Mouse (Mus musculus) adrenal gland, postnatal 36 days (tissue): ENCODE results near the gene Olfr612. TPM values are rescaled to one million over a fixed set of nuclear protein-coding genes. Genes with fewer than 3 reads are reported as not detected.
"Not testable (repeated sequence)": the region's sequence is repeated elsewhere in the genome, so short reads cannot be mapped to it uniquely, and the experiment has no call there.

Source experiments
- DNase-seq, 2 experiments: peaks; one replicate each; pipeline ENCODE4 v3.0.0; 2021; ENCODE audit warnings: mixed read lengths in 1 of 2
- long read RNA-seq, 2 experiments: library from polyadenylated mRNA; stranded (forward); transcript quantifications; one replicate each; pipeline ENCODE4 v2.0.0; 2021; ENCODE audit warnings: borderline sequencing depth in 2 of 2
- microRNA-seq: library from miRNA; unstranded; fragments of <30 nt; microRNA quantifications from one replicate; pipeline ENCODE4 v1.2.0, GENCODE M21; 2021
- total RNA-seq, 2 experiments: library from RNA; stranded (reverse); gene quantifications; 2 replicates each; pipeline ENCODE4 v1.2.3; 2021

Gene Olfr612
- not detected for total RNA-seq
- long read RNA-seq, experiment 1, result 0 reads
- long read RNA-seq, experiment 2, result 0 reads

- DNase-seq, result not testable (repeated sequence)
Measured at GRCm38 (mm10) chr7:103542617-103543016, at the start of gene Olfr612. Gene Olfr612 (minus strand): TSS chr7:103542717.

DNA sequence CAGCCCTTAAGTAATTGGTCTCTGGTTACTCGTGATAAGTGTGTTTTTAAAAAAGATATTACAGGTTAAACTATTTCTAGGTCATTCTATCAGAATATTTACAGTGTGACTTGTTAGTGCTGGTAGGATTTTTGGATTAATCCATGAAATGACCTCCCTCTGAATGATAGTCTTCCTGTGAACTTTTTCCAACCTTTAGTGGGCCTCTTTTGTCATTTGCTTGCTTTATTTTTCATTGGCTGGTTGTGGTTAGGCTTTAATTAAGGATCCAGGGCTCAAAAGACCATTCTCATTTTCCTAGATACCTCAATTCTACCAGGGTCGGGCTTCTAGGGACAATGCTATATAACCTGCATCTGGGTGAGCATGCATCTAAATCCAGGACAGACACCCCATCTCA, 47.3 kb upstream of the Olfr612 start, which contains the start of gene Olfr618:
Olfr618 (plus strand) TSS at position 301 of the 400 bp plus-strand sequence.
- DNase-seq, result no peak

DNA sequence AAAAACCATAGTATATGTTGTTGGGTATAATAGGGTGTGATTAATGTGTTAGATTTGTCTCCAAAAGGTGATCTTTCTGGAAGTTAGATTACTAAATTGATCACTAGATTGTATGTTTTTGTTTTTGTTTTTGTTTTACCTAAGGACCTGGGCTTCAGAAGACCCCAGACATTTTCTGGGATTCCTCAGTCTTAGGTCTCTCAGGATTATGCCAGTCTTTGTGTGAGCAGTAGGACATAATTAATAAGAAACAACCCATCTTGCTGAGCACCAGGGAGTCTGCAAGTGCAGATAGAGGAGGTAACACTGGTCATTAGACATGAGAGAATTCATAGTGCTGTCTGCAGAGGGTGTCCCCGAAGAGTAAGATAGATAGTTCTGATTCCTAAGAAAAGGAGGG, 30.2 kb upstream of the Olfr612 start, which contains the start of gene Olfr617:
Olfr617 (plus strand) TSS at position 301 of the 400 bp plus-strand sequence.
- DNase-seq, result no peak

- no peak for DNase-seq
Measured at GRCm38 (mm10) chr7:103569043-103569442, 26.5 kb upstream of the Olfr612 start, which contains the start of gene Olfr616. Gene Olfr616 (minus strand): TSS chr7:103569143.

DNA sequence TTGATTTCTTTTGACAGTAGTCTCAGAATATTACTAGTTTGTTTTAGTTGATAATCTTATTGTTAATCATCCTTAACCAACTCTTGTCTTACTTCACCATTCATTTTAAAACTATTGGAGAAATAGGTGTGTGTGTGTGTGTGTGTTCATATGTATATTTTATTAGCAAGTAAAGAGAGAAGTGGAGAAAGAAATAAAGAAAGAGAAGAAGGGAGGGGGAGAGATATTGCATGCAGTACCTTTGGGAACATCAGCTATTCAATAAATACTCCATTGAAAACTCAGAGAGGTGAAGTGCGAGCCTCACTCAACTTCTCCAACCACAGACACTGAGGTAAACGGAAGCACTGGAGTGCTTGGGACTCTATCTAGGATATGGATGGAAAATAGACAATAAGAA, 13.3 kb upstream of the Olfr612 start, which contains the start of gene Olfr615:
Olfr615 (plus strand) TSS at position 301 of the 400 bp plus-strand sequence.
- no peak for DNase-seq

- DNase-seq, result no peak
Measured at GRCm38 (mm10) chr7:103547774-103548173, 5.3 kb upstream of the Olfr612 start, which contains the start of gene Olfr613. Gene Olfr613 (plus strand): TSS chr7:103548074.

DNA sequence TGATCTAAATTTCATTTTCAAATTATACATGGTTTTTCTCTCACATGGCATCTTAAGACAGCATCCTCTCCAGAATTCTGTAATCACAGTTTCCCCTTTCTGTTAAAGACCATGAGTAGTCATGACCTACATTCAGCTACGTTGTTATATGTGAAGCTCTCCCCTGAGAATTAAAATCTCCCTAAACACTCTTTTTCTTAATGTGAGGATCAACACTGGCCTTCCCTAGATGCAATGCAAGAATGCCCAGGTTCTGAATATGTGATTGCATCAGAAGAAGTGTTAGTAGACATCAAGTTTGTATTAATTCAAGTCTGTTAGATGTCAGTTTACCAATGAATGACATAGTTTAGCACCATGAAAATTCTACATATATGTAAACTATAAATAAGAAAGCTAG, 21.8 kb downstream of the Olfr612 start, which contains the start of gene Olfr611:
Olfr611 (minus strand) TSS at position 101 of the 400 bp plus-strand sequence.
- DNase-seq, result not testable (repeated sequence)

DNA sequence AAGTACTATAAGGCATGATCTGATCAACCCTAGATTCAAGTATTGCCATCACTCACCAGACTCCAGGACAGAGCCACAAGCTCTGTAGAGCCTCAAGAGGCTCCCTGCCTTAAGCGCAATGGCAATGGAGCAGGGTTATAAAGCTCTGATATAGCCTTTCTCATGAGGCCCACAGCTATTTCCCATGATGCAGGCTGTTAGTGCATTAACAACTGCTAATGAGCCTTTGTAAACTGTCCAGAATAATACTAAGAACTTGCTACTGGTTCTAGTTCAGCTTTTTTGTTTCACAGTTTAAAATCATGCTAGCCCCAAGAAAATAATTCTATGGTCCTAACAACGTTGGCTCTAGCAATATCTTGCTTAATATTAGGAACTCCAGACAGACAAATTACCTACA, 30.5 kb downstream of the Olfr612 start, which contains the start of gene Olfr610:
Olfr610 (minus strand) TSS at position 101 of the 400 bp plus-strand sequence.
- no peak for DNase-seq

DNA sequence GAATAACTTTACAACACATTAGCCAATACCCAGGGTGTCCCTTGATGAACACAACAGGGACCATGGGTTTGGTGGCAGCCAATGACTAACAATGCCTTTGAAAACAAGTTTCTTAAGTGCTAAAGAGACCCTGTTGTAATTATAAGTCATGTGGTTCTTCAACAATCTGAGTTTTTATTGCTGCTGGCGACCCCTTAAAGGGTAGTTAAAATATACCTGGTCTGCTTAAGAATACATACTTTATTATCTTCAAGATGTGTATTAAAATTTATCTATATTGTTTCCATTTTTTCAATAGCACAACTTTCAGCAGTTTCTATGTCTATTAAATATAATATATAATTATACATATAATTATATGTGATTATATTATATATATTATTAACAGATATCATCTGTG, 44.6 kb downstream of the Olfr612 start, which contains the start of gene Olfr609:
Olfr609 (minus strand) TSS at position 101 of the 400 bp plus-strand sequence.
- no peak for DNase-seq

Small RNAs within 50 kb of the gene (microRNA-seq; reads per million reads assigned to microRNA genes)
- gene Gm26506, result not detected

Other genes starting within 250 kb of the Olfr612 start
- gene Olfr596, start 237.1 kb downstream of the Olfr612 start, total RNA-seq, result not detected
- gene Olfr597, start 226.4 kb downstream of the Olfr612 start, total RNA-seq, result not detected
- gene Olfr598, start 219.1 kb downstream of the Olfr612 start, total RNA-seq, result not detected
- not detected for gene Olfr599, start 206.8 kb downstream of the Olfr612 start, total RNA-seq
- gene Olfr600, start 193.0 kb downstream of the Olfr612 start, total RNA-seq, result not detected
- gene Olfr601, start 180.1 kb downstream of the Olfr612 start, total RNA-seq, result not detected
- not detected for gene Olfr603, start 156.5 kb downstream of the Olfr612 start, total RNA-seq
- not detected for gene Usp17lc, start 127.6 kb downstream of the Olfr612 start, total RNA-seq
- gene Olfr605, start 97.3 kb downstream of the Olfr612 start, total RNA-seq, result not detected
- not detected for gene Olfr606, start 93.7 kb downstream of the Olfr612 start, total RNA-seq
- gene Olfr607, start 78.6 kb downstream of the Olfr612 start, total RNA-seq, result not detected
- gene Olfr608, start 72.8 kb downstream of the Olfr612 start, total RNA-seq, result not detected
- not detected for gene Olfr609, start 44.7 kb downstream of the Olfr612 start, total RNA-seq
- not detected for gene Olfr610, start 30.6 kb downstream of the Olfr612 start, total RNA-seq
- gene Olfr611, start 21.9 kb downstream of the Olfr612 start, total RNA-seq, result not detected
- gene Olfr613, start 5.4 kb upstream of the Olfr612 start, total RNA-seq, result not detected
- gene Olfr615, start 13.4 kb upstream of the Olfr612 start, total RNA-seq, result not detected
- gene Olfr616, start 26.4 kb upstream of the Olfr612 start, total RNA-seq, result not detected
- gene Olfr617, start 30.3 kb upstream of the Olfr612 start, total RNA-seq, result not detected
- not detected for gene Olfr618, start 47.4 kb upstream of the Olfr612 start, total RNA-seq
- gene Olfr619, start 57.9 kb upstream of the Olfr612 start, total RNA-seq, result not detected
- gene Olfr620, start 69.8 kb upstream of the Olfr612 start, total RNA-seq, result not detected
- gene Olfr622, start 100.0 kb upstream of the Olfr612 start, total RNA-seq, result not detected
- not detected for gene Olfr623, start 121.0 kb upstream of the Olfr612 start, total RNA-seq
- not detected for gene Olfr624, start 128.5 kb upstream of the Olfr612 start, total RNA-seq
- gene Olfr625-ps1, start 140.0 kb upstream of the Olfr612 start, total RNA-seq, result not detected
- not detected for gene Olfr243, start 172.0 kb upstream of the Olfr612 start, total RNA-seq
- not detected for gene Olfr628, start 187.7 kb upstream of the Olfr612 start, total RNA-seq
- gene Olfr629, start 202.2 kb upstream of the Olfr612 start, total RNA-seq, result not detected
- not detected for gene Olfr630, start 214.6 kb upstream of the Olfr612 start, total RNA-seq
- gene Olfr69, start 228.9 kb upstream of the Olfr612 start, total RNA-seq, result not detected
- not detected for gene Olfr68, start 237.0 kb upstream of the Olfr612 start, total RNA-seq
- not detected for gene Olfr67, start 249.1 kb upstream of the Olfr612 start, total RNA-seq